Mouse (Mus musculus): ENCODE results near the gene Slc12a6.

GRCm38 (mm10) chr2:112246193-112246592 is 19.4 kb upstream of the Slc12a6 start:
- TF ChIP-seq CTCF (IDR thresholded peaks at IDR 0.05; ENCODE audit: low read depth, low read length), result no peak
- TF ChIP-seq POLR2A (IDR thresholded peaks at IDR 0.05; ENCODE audit: borderline replicate concordance, low read depth, low read length), result no peak

Measured in bone marrow macrophage, adult 2 months (primary cell).